Mouse (Mus musculus) liver, embryonic 14.5 days (tissue): ENCODE data around the gene Entpd5.

Experiments
- CTCF ChIP-seq: IDR thresholded peaks from 2 replicates; pipeline ENCODE4 v1.5.1; 2016; ENCODE audit warnings: antibody characterized with exemption, low read depth, control low read depth
- EP300 ChIP-seq: IDR thresholded peaks from 2 replicates; pipeline ENCODE4 v1.6.1; 2016; ENCODE audit warnings: antibody characterized with exemption, low read depth

- TF ChIP-seq CTCF, result no peak
- no peak for TF ChIP-seq EP300
Observed at GRCm38 (mm10) chr12:84396947-84397679, 11.7 kb downstream of the Entpd5 start.
